In genomic region chr5:142899057-142899601, GRCm38 (mm10) we compare ENCODE assay signal across 9 mouse cellular contexts. TPM values are rescaled to one million over a fixed set of nuclear protein-coding genes. Genes with fewer than 3 reads are reported as not detected.
A peak's percentile ranks its signal among the peaks of the same experiment; 100 is the strongest.
DNase-seq lines count a peak whose midpoint lies in the region; ATAC-seq and TF ChIP-seq lines count a peak whose summit lies in the region.
"Had no signal": no experiment of that assay in that cellular context is flagged by ENCODE, and none has a peak within 500 bp of the region (broad histone marks: within the 10 kb centered on the region; RNA-seq: fewer than 3 reads in every experiment).

No protein-coding gene starts in this region.

- no peak for ATAC-seq in midbrain, embryonic 11.5 days (ENCODE audit: low FRiP score)
- no peak for ATAC-seq in midbrain, postnatal 0 days (ENCODE audit: low FRiP score)
- ATAC-seq in stomach, postnatal 0 days (ENCODE audit: low FRiP score, low TSS enrichment), result no peak
- ATAC-seq in lung, postnatal 0 days, result no peak

- TF ChIP-seq EP300 in stomach, postnatal 0 days (optimal IDR thresholded peaks at IDR 0.05), result no peak
- no peak for TF ChIP-seq EP300 in lung, postnatal 0 days (IDR thresholded peaks at IDR 0.05)

- H3K27ac ChIP-seq in midbrain, embryonic 11.5 days (ENCODE audit: low read depth, low read length), result no peak overlapping the region
- no peak overlapping the region for H3K27ac ChIP-seq in midbrain, postnatal 0 days (ENCODE audit: low read depth, low read length)
- H3K27ac ChIP-seq in stomach, postnatal 0 days (replicated peaks), result 0 out of 2 replicates have a peak overlapping the region, but pooled peaks have one; percentile 13
- H3K27ac ChIP-seq in lung, postnatal 0 days (ENCODE audit: low read length), result no peak overlapping the region
- H3K27ac ChIP-seq: hindbrain, embryonic 12.5 days had no signal

- intact Hi-C loops in left cerebral cortex, postnatal 14 days (cut with DNase I), result no loop called here

- H3K9me3 ChIP-seq in midbrain, embryonic 11.5 days (ENCODE audit: control insufficient read depth, low read length), result no peaks in the 10 kb centered on the region
- no peaks in the 10 kb centered on the region for H3K9me3 ChIP-seq in midbrain, postnatal 0 days (ENCODE audit: low read length)
- no peaks in the 10 kb centered on the region for H3K9me3 ChIP-seq in stomach, postnatal 0 days (ENCODE audit: control insufficient read depth, low read length)
- H3K9me3 ChIP-seq in lung, postnatal 0 days (ENCODE audit: low read length), result no peaks in the 10 kb centered on the region
- H3K9me3 ChIP-seq: hindbrain, embryonic 12.5 days had no signal

- H3K36me3 ChIP-seq in midbrain, embryonic 11.5 days (ENCODE audit: control insufficient read depth, insufficient read depth, low read length), result peaks cover 22% of the 10 kb centered on the region
- peaks cover 38% of the 10 kb centered on the region for H3K36me3 ChIP-seq in midbrain, postnatal 0 days (ENCODE audit: insufficient read depth, low read length)
- H3K36me3 ChIP-seq in stomach, postnatal 0 days (ENCODE audit: control insufficient read depth, insufficient read depth, low read length), result peaks cover 20% of the 10 kb centered on the region
- H3K36me3 ChIP-seq in lung, postnatal 0 days (ENCODE audit: insufficient read depth, low read length), result peaks cover 38% of the 10 kb centered on the region

- 89% methylated on average over 9 of the region's 9 CpGs for WGBS in midbrain, embryonic 11.5 days
- WGBS in midbrain, postnatal 0 days, result 87% methylated on average over 9 of the region's 9 CpGs
- WGBS in stomach, postnatal 0 days, result 77% methylated on average over 9 of the region's 9 CpGs
- 72% methylated on average over 9 of the region's 9 CpGs for WGBS in lung, postnatal 0 days

- H3K4me2 ChIP-seq in midbrain, embryonic 11.5 days, result no peak overlapping the region
- no peak overlapping the region for H3K4me2 ChIP-seq in midbrain, postnatal 0 days (ENCODE audit: low read depth, low read length, poor library complexity, severe bottlenecking)
- H3K4me2 ChIP-seq in stomach, postnatal 0 days (replicated peaks; ENCODE audit: low read depth), result no peak overlapping the region
- H3K4me2 ChIP-seq in lung, postnatal 0 days (replicated peaks; ENCODE audit: low read depth, low read length), result no peak overlapping the region
- H3K4me2 ChIP-seq: hindbrain, embryonic 12.5 days had no signal

- H3K4me3 ChIP-seq in midbrain, embryonic 11.5 days (ENCODE audit: low read depth, low read length), result no peak overlapping the region
- no peak overlapping the region for H3K4me3 ChIP-seq in midbrain, postnatal 0 days (ENCODE audit: low read depth, low read length)
- no peak overlapping the region for H3K4me3 ChIP-seq in stomach, postnatal 0 days (ENCODE audit: low read depth, low read length)
- H3K4me3 ChIP-seq in lung, postnatal 0 days (ENCODE audit: low read depth, low read length), result no peak overlapping the region
- H3K4me3 ChIP-seq: hindbrain, embryonic 12.5 days had no signal

- H3K27me3 ChIP-seq in midbrain, embryonic 11.5 days (ENCODE audit: control insufficient read depth, insufficient read depth, low read length), result no peaks in the 10 kb centered on the region
- no peaks in the 10 kb centered on the region for H3K27me3 ChIP-seq in midbrain, postnatal 0 days (ENCODE audit: insufficient read depth, low read length)
- no peaks in the 10 kb centered on the region for H3K27me3 ChIP-seq in stomach, postnatal 0 days (ENCODE audit: control insufficient read depth, insufficient read depth, low read length)
- H3K27me3 ChIP-seq in lung, postnatal 0 days (replicated peaks; ENCODE audit: insufficient read depth, low read length), result no peaks in the 10 kb centered on the region
- H3K27me3 ChIP-seq: hindbrain, embryonic 12.5 days had no signal

- H3K4me1 ChIP-seq in midbrain, embryonic 11.5 days (ENCODE audit: control insufficient read depth, insufficient read depth, low read length), result peaks cover 7% of the 10 kb centered on the region
- peaks cover 13% of the 10 kb centered on the region; the same call in 1 of the 2 replicates for H3K4me1 ChIP-seq in midbrain, postnatal 0 days (ENCODE audit: insufficient read depth, low read length)
- H3K4me1 ChIP-seq in stomach, postnatal 0 days (replicated peaks; ENCODE audit: control insufficient read depth, insufficient read depth), result peaks cover 3% of the 10 kb centered on the region; the same call in 1 of the 2 replicates
- H3K4me1 ChIP-seq in lung, postnatal 0 days (ENCODE audit: insufficient read depth, low read depth, low read length), result peaks cover 7% of the 10 kb centered on the region

- DNase-seq in midbrain, embryonic 11.5 days (ENCODE audit: low spot score, missing footprints), result peak; percentile 91
- no peak for DNase-seq in midbrain, postnatal 0 days (ENCODE audit: low spot score)
- DNase-seq in ZHBTc4 (ENCODE audit: low read depth, low spot score), result peak; percentile 65
- peak; percentile 71 to 84 for DNase-seq in left cerebral cortex, postnatal 14 days (ENCODE audit: low spot score in 2 of 2)
- DNase-seq in stomach, postnatal 0 days (ENCODE audit: low spot score), result no peak
- no peak for DNase-seq in T-cell, adult 2 months (ENCODE audit: low spot score)
- DNase-seq in lung, postnatal 0 days (ENCODE audit: low spot score), result no peak
- DNase-seq: lung, adult 18-20 months had no signal

- no peak for TF ChIP-seq CTCF in midbrain, postnatal 0 days (IDR thresholded peaks at IDR 0.05)
- 0 out of 2 replicates have a peak, but pooled peaks have one; percentile 9 for TF ChIP-seq CTCF in stomach, postnatal 0 days (IDR thresholded peaks at IDR 0.05; ENCODE audit: low read depth)
- TF ChIP-seq CTCF in lung, postnatal 0 days (IDR thresholded peaks at IDR 0.05), result no peak; the same call in 1 of the 2 replicates

- no peak overlapping the region for H3K9ac ChIP-seq in midbrain, embryonic 11.5 days (ENCODE audit: low read length)
- H3K9ac ChIP-seq in midbrain, postnatal 0 days (replicated peaks; ENCODE audit: low read length, poor library complexity, severe bottlenecking), result no peak overlapping the region
- H3K9ac ChIP-seq in stomach, postnatal 0 days (ENCODE audit: low read length), result no peak overlapping the region
- no peak overlapping the region for H3K9ac ChIP-seq in lung, postnatal 0 days (replicated peaks; ENCODE audit: low read depth)
- H3K9ac ChIP-seq: hindbrain, embryonic 12.5 days had no signal

RNA-seq across cellular contexts. Expression of gene Fbxl18, which starts 3.9 kb away (rescaled TPM):
- polyA plus RNA-seq in midbrain, embryonic 11.5 days (2014; fragmentation: Nextera tagmentation; extraction: Ambion mirVana), result 10.5 and 11.8 TPM in 2 replicates
- 52.8 and 67.5 TPM in 2 replicates for total RNA-seq in midbrain, postnatal 0 days (2014; rRNA removed)
- polyA plus RNA-seq in midbrain, postnatal 0 days (2015; fragmentation: Nextera tagmentation; extraction: Ambion mirVana), result 25.5 and 27.5 TPM in 2 replicates
- 10 to 100 TPM; 34.2 to 34.4 TPM for total RNA-seq in left cerebral cortex, postnatal 14 days (2021)
- 5.0 and 5.3 TPM in 2 replicates for polyA plus RNA-seq in stomach, postnatal 0 days (2015; fragmentation: Nextera tagmentation; extraction: Ambion mirVana)
- 6.3 and 7.9 TPM in 2 replicates for polyA plus RNA-seq in lung, postnatal 0 days (2015; fragmentation: Nextera tagmentation; extraction: Ambion mirVana)

RNA-seq across cellular contexts. Expression of gene Actb, which starts 7.4 kb away (rescaled TPM):
- 14,142 and 15,094 TPM in 2 replicates for polyA plus RNA-seq in midbrain, embryonic 11.5 days (2014; fragmentation: Nextera tagmentation; extraction: Ambion mirVana)
- 5,191 and 5,200 TPM in 2 replicates for total RNA-seq in midbrain, postnatal 0 days (2014; rRNA removed)
- 15,915 and 17,004 TPM in 2 replicates for polyA plus RNA-seq in midbrain, postnatal 0 days (2015; fragmentation: Nextera tagmentation; extraction: Ambion mirVana)
- total RNA-seq in left cerebral cortex, postnatal 14 days (2021), result 1,000 to 10,000 TPM; 3,011 to 3,018 TPM
- polyA plus RNA-seq in stomach, postnatal 0 days (2015; fragmentation: Nextera tagmentation; extraction: Ambion mirVana), result 14,823 and 16,187 TPM in 2 replicates
- 18,716 and 19,008 TPM in 2 replicates for polyA plus RNA-seq in lung, postnatal 0 days (2015; fragmentation: Nextera tagmentation; extraction: Ambion mirVana)

Comparison
In these comparisons a context has a peak if more than half of its experiments do, and no peak if none do; other contexts are left out.
1. DNase-seq: peak in midbrain, embryonic 11.5 days (single experiment), ZHBTc4 (single experiment) and left cerebral cortex, postnatal 14 days (2 of 2); none in midbrain, postnatal 0 days (single experiment), stomach, postnatal 0 days (single experiment), T-cell, adult 2 months (single experiment) and lung, postnatal 0 days (single experiment).